Mouse (Mus musculus) testis, adult 2 months (tissue): ENCODE measurements around the gene Kcnk7. TPM values are rescaled to one million over a fixed set of nuclear protein-coding genes. Genes with fewer than 3 reads are reported as not detected.
A peak's percentile ranks its signal among the peaks of the same experiment; 100 is the strongest.
"Not testable (repeated sequence)": the region's sequence is repeated elsewhere in the genome, so short reads cannot be mapped to it uniquely, and the experiment has no call there.

ENCODE experiments used
- H3K27ac ChIP-seq: fragments of 200-500 bp; 2 replicates; pipeline ENCODE4 v1.5.1; 2012; ENCODE audit warnings: low read depth, low read length; ENCODE audit not compliant: control insufficient read depth, insufficient read depth
- H3K27me3 ChIP-seq: fragments of 200-500 bp; 2 replicates; pipeline ENCODE4 v1.6.1; 2012; ENCODE audit warnings: mild to moderate bottlenecking, low read length, moderate library complexity; ENCODE audit not compliant: control insufficient read depth, insufficient read depth
- H3K36me3 ChIP-seq: fragments of 200-500 bp; 2 replicates; pipeline ENCODE4 v1.6.1; 2012; ENCODE audit warnings: mild to moderate bottlenecking, low read length; ENCODE audit not compliant: control insufficient read depth, insufficient read depth
- H3K4me1 ChIP-seq: fragments of 200-500 bp; 2 replicates; pipeline ENCODE4 v1.6.1; 2012; ENCODE audit warnings: low read length; ENCODE audit not compliant: control insufficient read depth, insufficient read depth
- H3K4me3 ChIP-seq: fragments of 200-500 bp; 2 replicates; pipeline ENCODE4 v1.5.1; 2012; ENCODE audit warnings: low read depth, mild to moderate bottlenecking, low read length, moderate library complexity, mixed read lengths; ENCODE audit not compliant: control insufficient read depth
- CTCF ChIP-seq: fragments of 200-500 bp; IDR thresholded peaks from 2 replicates; pipeline ENCODE4 v1.5.1; 2012; ENCODE audit warnings: low read depth, mild to moderate bottlenecking, inconsistent platforms, low read length, moderate library complexity; ENCODE audit not compliant: control insufficient read depth, insufficient read depth, insufficient replicate concordance
- POLR2A ChIP-seq: fragments of 200-500 bp; IDR thresholded peaks from 2 replicates; pipeline ENCODE4 v1.6.1; 2012; ENCODE audit warnings: low read depth, mild to moderate bottlenecking, inconsistent platforms, low read length, moderate library complexity; ENCODE audit not compliant: control insufficient read depth
- polyA plus RNA-seq: library from polyadenylated mRNA; depleted of rRNA; stranded (reverse); fragments of >200 nt; gene quantifications from 2 replicates; pipeline ENCODE4 v1.2.3, GENCODE M21; 2012

Kcnk7 gene
- polyA plus RNA-seq, 1 experiment: 10.2 TPM

DNA sequence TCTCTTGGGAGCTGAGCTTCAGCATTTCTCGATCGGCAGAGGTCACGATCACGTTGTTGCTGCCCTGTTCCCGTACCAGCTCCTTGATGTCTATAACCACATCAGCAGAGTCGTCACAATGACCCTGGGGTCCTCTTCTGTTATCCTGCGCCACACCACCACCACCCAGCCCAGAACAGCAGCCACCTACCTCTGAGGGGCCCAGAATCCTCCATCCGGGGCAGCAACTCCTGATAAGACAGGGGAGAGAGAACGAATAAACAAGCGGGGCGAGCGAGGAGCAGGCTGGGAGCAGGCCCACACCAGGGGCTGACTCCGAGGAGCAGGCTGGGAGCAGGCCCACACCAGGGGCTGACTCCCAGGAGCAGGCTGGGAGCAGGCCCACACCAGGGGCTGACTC, 17.7 kb upstream of the Kcnk7 start:
- Histone ChIP-seq H3K4me1 (peaks cover 17% of the 10 kb centered on the region), H3K27ac (no peak overlapping the region), H3K36me3 (no peaks in the 10 kb centered on the region; the same call in none of the 2 replicates), H3K27me3 (no peaks in the 10 kb centered on the region), H3K4me3 (no peak overlapping the region)
- no peak for TF ChIP-seq CTCF

DNA sequence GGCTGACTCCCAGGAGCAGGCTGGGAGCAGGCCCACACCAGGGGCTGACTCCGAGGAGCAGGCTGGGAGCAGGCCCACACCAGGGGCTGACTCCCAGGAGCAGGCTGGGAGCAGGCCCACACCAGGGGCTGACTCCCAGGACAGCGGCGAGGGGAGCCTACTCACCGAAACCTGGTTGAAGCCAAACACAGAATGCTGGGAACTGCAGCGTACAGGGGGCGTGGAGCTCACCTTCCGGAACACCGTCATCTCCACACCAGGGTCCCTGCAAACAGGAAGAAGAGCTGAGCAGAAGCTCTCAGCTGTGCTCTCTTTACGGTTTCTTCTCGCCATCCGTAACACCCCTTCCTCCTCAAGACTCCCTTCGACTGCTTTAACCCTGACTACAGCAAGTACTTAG, 17.2 kb upstream of the Kcnk7 start:
- H3K36me3 ChIP-seq, H3K4me3 ChIP-seq: not testable (repeated sequence)

DNA sequence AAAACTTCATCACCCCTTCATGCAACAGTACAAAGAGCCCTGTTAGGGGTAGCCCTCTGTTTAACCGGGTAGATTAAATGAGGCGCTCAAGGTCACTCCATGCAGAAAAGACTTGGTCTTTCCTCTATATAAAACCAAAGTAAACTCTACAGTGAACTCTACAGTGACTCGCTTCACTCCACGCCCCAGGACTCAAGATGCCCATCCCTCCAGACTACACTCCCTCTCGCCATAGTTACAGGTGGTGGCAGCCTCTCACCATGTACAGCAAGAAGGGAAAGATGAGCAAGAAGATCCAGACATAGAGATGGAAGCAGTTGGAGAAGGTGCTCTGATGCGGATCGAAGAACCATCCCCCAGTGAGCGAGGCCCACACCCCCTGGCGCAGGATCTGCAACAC, 16.4 kb upstream of the Kcnk7 start:
- Histone ChIP-seq H3K27me3 (no peaks in the 10 kb centered on the region), H3K4me3 (peak overlapping the region; percentile 92), H3K4me1 (peaks cover 17% of the 10 kb centered on the region), H3K27ac (no peak overlapping the region), H3K36me3 (no peaks in the 10 kb centered on the region; the same call in none of the 2 replicates)
- TF ChIP-seq CTCF: no peak
- TF ChIP-seq POLR2A: no peak

More for the DNA sequence above, 17.2 kb upstream of the Kcnk7 start:
- H3K27ac ChIP-seq, H3K27me3 ChIP-seq: not testable (repeated sequence)
- peaks cover 17% of the 10 kb centered on the region for H3K4me1 ChIP-seq

DNA sequence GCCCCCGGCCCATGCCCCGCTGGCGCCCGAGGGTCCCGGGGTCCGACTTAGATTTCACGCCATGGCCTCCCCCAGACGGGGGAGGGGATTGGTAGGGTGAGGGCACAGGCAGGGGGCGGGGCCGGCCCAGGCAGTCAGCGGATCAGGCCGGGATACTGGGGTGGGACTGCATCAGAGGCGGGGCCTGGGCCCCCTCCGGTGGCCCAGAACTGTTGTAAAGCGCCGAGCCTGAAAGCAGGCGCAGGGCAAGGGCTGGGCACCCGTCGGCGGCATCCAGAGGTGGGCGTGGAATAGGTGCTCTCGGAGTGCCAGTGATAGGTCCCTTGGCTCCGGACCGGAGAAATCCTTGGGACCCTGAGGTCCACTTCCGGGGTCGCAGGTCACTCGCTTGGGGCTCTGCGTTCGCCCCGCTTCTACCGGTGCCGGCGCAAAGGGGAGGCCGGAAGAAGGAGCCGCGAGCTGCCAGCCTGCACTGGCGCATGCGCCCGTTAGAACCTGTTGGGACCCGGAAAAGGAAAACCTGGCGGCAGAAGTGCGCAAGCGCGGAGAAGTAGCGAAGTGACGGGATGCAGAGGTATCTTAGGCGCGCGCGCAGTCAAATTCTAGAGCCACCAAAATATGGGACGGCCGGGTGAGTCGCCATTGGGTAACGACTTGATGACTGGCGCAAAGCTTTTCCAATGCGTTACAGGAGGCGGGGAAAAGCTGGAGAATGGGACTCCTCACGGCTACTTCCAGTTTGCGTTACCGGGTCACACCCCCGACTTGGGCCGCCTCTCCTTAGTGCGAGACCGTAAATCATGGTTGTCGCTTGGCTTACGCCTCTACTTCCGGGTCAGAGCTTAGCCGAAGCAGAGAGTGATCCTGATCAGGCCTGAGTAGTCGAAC, 15.7 kb upstream of the Kcnk7 start, which contains the start of the genes Map3k11 and Pcnx3:
Gene Map3k11, plus strand, starts transcription at position 543 of the 888 bp plus-strand sequence.
Gene Pcnx3, minus strand, starts transcription at position 709 of the 888 bp plus-strand sequence.
- peak; percentile 59 for TF ChIP-seq POLR2A
- TF ChIP-seq CTCF: no peak
- Histone ChIP-seq H3K4me1 (peaks cover 19% of the 10 kb centered on the region), H3K36me3 (no peaks in the 10 kb centered on the region; the same call in 1 of the 2 replicates), H3K27me3 (no peaks in the 10 kb centered on the region), H3K27ac (peak within 1 kb of the TSS; percentile 85), H3K4me3 (peak within 1 kb of the TSS; percentile 92)

DNA sequence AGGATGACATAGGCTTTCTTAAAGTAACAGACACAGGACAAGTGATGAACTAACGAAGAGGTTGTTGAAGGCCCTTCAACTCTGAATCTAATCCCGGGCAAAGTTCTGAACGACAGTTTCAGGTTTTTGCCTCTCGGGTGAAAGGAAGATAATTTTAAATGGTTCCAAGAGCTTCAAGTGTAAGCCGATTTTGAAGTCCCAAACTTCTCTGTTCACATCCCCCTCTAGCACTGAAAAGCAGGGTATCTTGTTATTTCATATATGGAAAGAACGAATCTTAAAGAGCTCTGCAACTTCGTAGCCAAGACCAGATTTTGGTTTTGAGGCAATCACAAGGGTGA, 15.1 kb upstream of the Kcnk7 start:
- no peaks in the 10 kb centered on the region; the same call in 1 of the 2 replicates for H3K36me3 ChIP-seq
- no peaks in the 10 kb centered on the region for H3K27me3 ChIP-seq
- no peak for TF ChIP-seq CTCF
- H3K27ac ChIP-seq: peak overlapping the region; percentile 85
- H3K4me1 ChIP-seq: peaks cover 19% of the 10 kb centered on the region
- peak overlapping the region; percentile 92 for H3K4me3 ChIP-seq

DNA sequence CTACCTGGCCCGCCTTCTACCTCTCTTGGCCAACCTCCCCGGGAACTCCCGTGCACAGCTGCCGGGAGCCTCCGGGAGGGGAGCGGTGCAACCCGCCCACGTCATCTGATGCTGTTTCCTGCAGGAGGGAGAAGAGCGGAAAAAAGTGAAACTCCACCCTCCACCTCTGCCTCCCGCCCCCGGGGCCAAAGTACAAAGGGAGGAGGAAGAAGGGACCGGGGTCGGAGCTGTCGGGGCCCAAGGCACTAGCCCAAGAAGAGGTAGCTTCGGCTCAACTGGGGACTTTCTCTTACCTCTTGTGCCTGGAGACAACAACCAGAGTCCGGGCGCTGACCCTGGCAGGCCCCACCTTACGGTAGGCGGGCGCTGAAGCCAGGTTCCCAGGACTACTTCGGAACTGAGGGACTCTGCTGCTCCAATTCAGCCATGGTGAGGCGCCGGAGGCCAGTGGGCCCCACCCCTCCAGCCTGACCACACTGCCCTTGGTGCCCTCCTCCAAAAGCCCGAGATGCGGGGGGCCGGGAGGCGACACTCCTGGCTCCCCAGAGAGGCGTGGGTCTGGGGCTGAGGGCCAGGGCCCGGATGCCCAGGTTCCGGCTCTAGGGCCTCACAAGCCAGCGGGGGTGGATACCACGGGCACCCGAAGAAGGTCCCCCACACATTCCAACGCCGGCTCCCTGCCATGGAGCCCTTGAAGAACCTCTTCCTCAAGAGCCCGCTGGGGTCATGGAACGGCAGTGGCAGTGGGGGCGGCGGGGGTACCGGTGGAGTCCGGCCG, 14.4 kb upstream of the Kcnk7 start:
- TF ChIP-seq POLR2A: peak; percentile 26; the same call in 1 of the 2 replicates
- no peak for TF ChIP-seq CTCF
- no peaks in the 10 kb centered on the region; the same call in 1 of the 2 replicates for H3K36me3 ChIP-seq
- H3K4me3 ChIP-seq: peak overlapping the region; percentile 92
- H3K27ac ChIP-seq: peak overlapping the region; percentile 85
- no peaks in the 10 kb centered on the region for H3K27me3 ChIP-seq
- H3K4me1 ChIP-seq: peaks cover 19% of the 10 kb centered on the region

DNA sequence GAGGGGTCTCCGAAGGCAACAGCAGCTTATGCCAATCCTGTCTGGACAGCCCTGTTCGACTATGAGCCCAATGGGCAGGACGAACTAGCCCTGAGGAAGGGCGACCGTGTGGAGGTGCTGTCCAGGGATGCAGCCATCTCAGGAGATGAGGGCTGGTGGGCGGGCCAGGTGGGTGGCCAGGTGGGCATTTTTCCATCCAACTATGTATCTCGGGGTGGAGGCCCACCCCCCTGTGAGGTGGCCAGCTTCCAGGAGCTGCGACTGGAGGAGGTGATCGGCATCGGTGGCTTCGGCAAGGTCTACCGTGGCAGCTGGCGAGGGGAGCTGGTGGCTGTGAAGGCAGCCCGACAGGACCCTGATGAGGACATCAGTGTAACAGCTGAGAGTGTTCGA, 13.8 kb upstream of the Kcnk7 start:
- no peaks in the 10 kb centered on the region for H3K27me3 ChIP-seq
- TF ChIP-seq CTCF (no peak), POLR2A (no peak)
- peak overlapping the region; percentile 92 for H3K4me3 ChIP-seq
- no peak overlapping the region for H3K27ac ChIP-seq
- H3K4me1 ChIP-seq: peaks cover 24% of the 10 kb centered on the region
- H3K36me3 ChIP-seq: no peaks in the 10 kb centered on the region; the same call in 1 of the 2 replicates
